Mouse (Mus musculus): Measurements from ENCODE around the gene Tmem54.

Gene Tmem54

GRCm38 (mm10) chr4:129097006-129097405 is 8.3 kb upstream of the Tmem54 start:
- DNase-seq (ENCODE audit: low read depth, low spot score) = no peak

GRCm38 (mm10) chr4:129102133-129102829 is 3.1 kb upstream of the Tmem54 start:
- DNase-seq (ENCODE audit: low read depth, low spot score) = no peak

- DNase-seq (ENCODE audit: low read depth, low spot score) = no peak
These were observed 725 bp downstream of the Tmem54 start for GRCm38 (mm10) chr4:129106073-129106472.

GRCm38 (mm10) chr4:129107348-129107899 is 2.1 kb downstream of the Tmem54 start:
- DNase-seq (ENCODE audit: low read depth, low spot score) = no peak

GRCm38 (mm10) chr4:129108624-129109023 is 3.3 kb downstream of the Tmem54 start:
- DNase-seq (ENCODE audit: low read depth, low spot score) = no peak

- DNase-seq (ENCODE audit: low read depth, low spot score) = no peak
These were observed 5.5 kb downstream of the Tmem54 start for GRCm38 (mm10) chr4:129110804-129111203.

- no peak for DNase-seq (ENCODE audit: low read depth, low spot score)
These were observed 6.0 kb downstream of the Tmem54 start for GRCm38 (mm10) chr4:129111350-129111749.

- no peak for DNase-seq (ENCODE audit: low read depth, low spot score)
These were observed 6.9 kb downstream of the Tmem54 start for GRCm38 (mm10) chr4:129112231-129112630.

- DNase-seq (ENCODE audit: low read depth, low spot score) = no peak
These were observed 8.0 kb downstream of the Tmem54 start for GRCm38 (mm10) chr4:129113083-129113988.

- DNase-seq (ENCODE audit: low read depth, low spot score) = no peak
These were observed 11.4 kb downstream of the Tmem54 start for GRCm38 (mm10) chr4:129116703-129117102.

GRCm38 (mm10) chr4:129117720-129118510 is 12.6 kb downstream of the Tmem54 start:
- DNase-seq (ENCODE audit: low read depth, low spot score) = no peak

- no peak for DNase-seq (ENCODE audit: low read depth, low spot score)
These were observed 14.4 kb downstream of the Tmem54 start for GRCm38 (mm10) chr4:129119708-129120107.

- no peak for DNase-seq (ENCODE audit: low read depth, low spot score)
These were observed 15.4 kb downstream of the Tmem54 start for GRCm38 (mm10) chr4:129120520-129121445.

GRCm38 (mm10) chr4:129121569-129122086 is 16.3 kb downstream of the Tmem54 start, which contains the start of gene Hpca:
Gene Hpca, minus strand, starts transcription at chr4:129122036.
- DNase-seq (ENCODE audit: low read depth, low spot score) = no peak

- no peak for DNase-seq (ENCODE audit: low read depth, low spot score)
These were observed 16.8 kb downstream of the Tmem54 start for GRCm38 (mm10) chr4:129122107-129122506.

GRCm38 (mm10) chr4:129122719-129123118 is 17.4 kb downstream of the Tmem54 start:
- no peak for DNase-seq (ENCODE audit: low read depth, low spot score)

GRCm38 (mm10) chr4:129124652-129125146 is 19.4 kb downstream of the Tmem54 start:
- no peak for DNase-seq (ENCODE audit: low read depth, low spot score)

- no peak for DNase-seq (ENCODE audit: low read depth, low spot score)
These were observed 20.5 kb downstream of the Tmem54 start for GRCm38 (mm10) chr4:129125736-129126451.

GRCm38 (mm10) chr4:129128582-129129338 is 23.4 kb downstream of the Tmem54 start:
- no peak for DNase-seq (ENCODE audit: low read depth, low spot score)
